Mouse (Mus musculus): ENCODE measurements around the gene Por.

Por gene

DNA sequence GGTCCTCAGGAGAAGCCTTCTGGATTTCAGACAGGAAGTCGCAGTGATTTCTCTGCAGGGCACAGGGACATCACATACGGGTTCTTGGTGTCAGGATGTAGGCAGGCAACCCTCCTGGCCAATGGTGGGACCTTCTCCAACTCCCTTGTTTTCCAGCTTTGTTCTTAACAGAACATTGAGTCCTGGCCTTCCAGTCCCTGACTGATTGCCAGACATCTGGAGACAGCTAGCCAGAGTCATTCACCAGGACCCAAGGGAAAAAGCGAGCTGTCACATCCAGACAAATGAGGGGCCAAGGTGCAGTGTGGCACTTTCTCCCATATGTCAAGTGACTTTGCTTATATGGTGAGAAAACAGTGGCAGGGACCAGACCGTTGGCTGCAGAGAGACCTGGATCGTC lies 13.8 kb upstream of the Por start:
- DNase-seq (ENCODE audit: low spot score in 2 of 2) = no peak

DNA sequence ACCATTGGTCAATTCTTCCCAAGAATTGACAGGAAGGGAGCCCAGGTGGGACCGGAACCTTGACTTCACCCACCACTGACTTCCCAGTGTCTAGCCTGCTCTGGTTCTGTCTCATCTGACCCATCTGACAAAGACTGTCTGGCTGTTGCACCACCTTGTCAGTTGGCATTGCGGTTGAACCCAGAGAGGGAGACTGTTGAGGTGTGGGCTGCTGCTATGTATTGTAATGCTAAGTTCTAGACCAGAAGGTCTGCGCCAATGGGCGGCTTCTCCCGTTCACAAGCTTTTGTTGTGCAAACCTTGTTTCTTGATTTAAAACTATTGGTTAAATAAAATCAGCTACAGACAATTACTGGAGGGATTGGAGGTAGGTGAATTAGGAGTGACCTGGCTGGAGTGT lies 12.7 kb upstream of the Por start:
- no peak for DNase-seq (ENCODE audit: low spot score in 2 of 2)

GRCm38 (mm10) chr5:135657703-135658373 lies 12.0 kb upstream of the Por start:
- DNase-seq (ENCODE audit: low spot score in 2 of 2) = no peak

DNA sequence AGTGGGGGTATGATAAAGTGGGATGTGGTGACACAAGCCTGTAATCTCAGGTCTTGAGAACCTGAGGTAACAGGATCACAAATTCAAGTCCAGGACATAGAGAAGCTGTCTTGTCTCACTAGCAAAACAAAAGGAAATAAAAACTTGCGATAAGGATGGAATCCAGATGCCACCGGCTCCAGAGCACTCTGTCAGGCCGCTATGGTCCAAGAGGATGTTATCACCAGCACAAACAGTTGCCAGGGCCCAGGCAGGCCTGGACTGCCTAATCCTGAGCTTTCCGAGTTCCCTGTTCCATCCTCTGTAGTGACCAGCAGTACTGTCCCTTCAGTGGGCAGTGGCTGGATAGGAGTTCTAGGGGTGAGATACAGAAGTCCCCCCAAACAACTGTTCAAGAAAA lies 9.9 kb upstream of the Por start:
- DNase-seq (ENCODE audit: low spot score in 2 of 2) = no peak

- no peak for DNase-seq (ENCODE audit: low spot score in 2 of 2)
Observed at GRCm38 (mm10) chr5:135660535-135660934, 9.3 kb upstream of the Por start.

DNA sequence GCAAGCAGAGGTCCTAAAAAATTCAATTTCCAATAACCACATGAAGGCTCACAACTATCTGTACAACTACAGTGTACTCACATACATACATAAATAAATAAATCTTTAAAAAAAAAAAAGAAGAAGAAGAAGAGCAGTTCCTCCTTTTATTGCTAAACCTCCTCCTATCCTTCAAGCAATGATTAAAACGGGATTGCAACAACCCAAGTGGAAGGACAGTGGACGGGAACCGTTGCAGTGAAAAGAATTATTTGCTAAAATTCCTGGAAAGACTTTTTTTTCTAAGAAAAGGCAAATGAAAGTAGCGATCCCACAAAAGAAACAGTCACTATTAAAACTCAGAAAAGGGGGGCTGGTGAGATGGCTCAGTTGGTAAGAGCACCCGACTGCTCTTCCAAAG lies 2.9 kb upstream of the Por start:
- no peak for DNase-seq (ENCODE audit: low spot score in 2 of 2)

GRCm38 (mm10) chr5:135668071-135668470 lies 1.8 kb upstream of the Por start:
- no peak for DNase-seq (ENCODE audit: low spot score in 2 of 2)

- DNase-seq (ENCODE audit: low spot score in 2 of 2) = no peak
Observed at GRCm38 (mm10) chr5:135670881-135671280, 1.0 kb downstream of the Por start.

- no peak for DNase-seq (ENCODE audit: low spot score in 2 of 2)
Observed at GRCm38 (mm10) chr5:135672509-135672908, 2.7 kb downstream of the Por start.

DNA sequence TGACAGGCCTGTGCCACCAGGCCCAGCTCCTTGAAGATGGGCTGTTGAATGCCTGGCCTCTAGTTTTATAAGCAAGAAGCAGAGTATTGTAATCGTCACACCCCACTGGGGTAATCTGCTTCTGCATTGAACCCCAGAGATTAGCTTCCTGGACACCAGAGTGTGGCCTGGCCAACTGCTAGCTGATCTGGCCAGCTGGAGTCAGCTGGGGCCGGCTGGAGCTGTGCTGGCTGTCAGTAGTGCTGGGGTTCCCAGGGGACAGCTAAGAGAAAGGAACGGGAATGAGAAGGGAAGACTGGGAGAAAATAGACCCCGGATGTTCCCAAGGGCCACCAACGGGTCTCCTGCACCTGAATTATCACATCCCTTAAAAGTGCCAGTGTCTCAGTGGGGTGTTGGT lies 3.1 kb downstream of the Por start:
- DNase-seq (ENCODE audit: low spot score in 2 of 2) = no peak

- no peak for DNase-seq (ENCODE audit: low spot score in 2 of 2)
Observed at GRCm38 (mm10) chr5:135674349-135674775, 4.5 kb downstream of the Por start.

GRCm38 (mm10) chr5:135674821-135675220 lies 5.0 kb downstream of the Por start:
- no peak for DNase-seq (ENCODE audit: low spot score in 2 of 2)

- no peak for DNase-seq (ENCODE audit: low spot score in 2 of 2)
Observed at GRCm38 (mm10) chr5:135676696-135677095, 6.9 kb downstream of the Por start.

DNA sequence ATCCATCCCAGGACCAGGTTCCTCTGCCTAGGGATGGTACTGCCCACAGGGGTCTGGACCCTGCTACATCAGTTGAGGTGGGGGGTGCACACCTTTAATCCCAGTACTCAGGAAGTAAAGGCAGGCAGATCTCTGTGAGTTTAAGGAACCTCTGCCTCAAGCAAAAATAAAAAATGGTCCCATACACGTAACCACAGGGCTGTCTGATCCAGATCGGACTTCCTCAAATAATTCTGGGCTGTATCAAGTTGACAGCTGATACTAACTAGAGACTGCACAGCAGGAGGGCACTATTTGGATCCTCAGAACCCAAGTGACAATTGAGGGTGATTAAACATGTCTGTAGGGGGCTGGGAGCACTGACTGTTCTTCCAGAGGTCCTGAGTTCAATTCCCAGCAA lies 7.4 kb downstream of the Por start:
- DNase-seq (ENCODE audit: low spot score in 2 of 2) = no peak

GRCm38 (mm10) chr5:135678481-135678880 lies 8.6 kb downstream of the Por start:
- no peak for DNase-seq (ENCODE audit: low spot score in 2 of 2)

GRCm38 (mm10) chr5:135680967-135681545 lies 11.2 kb downstream of the Por start:
- DNase-seq (ENCODE audit: low spot score in 2 of 2) = no peak

GRCm38 (mm10) chr5:135682009-135682408 lies 12.2 kb downstream of the Por start:
- no peak for DNase-seq (ENCODE audit: low spot score in 2 of 2)

GRCm38 (mm10) chr5:135682942-135683570 lies 13.2 kb downstream of the Por start:
- no peak for DNase-seq (ENCODE audit: low spot score in 2 of 2)

GRCm38 (mm10) chr5:135690401-135690800 lies 20.6 kb downstream of the Por start:
- DNase-seq (ENCODE audit: low spot score in 2 of 2) = no peak

DNA sequence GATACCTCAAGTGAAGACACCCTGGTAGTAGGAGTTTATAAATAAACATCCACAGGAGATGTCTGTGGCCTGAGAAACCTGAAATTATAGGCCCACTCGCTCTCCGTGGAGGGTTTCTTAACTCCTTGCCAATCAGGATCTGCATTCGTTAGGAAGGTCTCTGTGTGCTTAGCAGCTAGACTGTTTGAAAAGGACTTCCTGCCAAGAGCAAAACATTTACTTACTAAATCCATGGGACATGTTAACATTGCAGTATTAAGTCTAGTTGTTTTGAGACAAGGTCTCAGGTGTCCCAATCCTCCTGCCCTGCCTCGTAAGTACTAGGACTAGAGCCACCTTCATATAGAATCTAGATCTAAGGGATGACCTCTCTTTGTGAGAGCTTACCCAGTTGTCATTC lies 21.4 kb downstream of the Por start:
- no peak for DNase-seq (ENCODE audit: low spot score in 2 of 2)

GRCm38 (mm10) chr5:135693281-135693853 lies 23.5 kb downstream of the Por start:
- no peak for DNase-seq (ENCODE audit: low spot score in 2 of 2)

DNA sequence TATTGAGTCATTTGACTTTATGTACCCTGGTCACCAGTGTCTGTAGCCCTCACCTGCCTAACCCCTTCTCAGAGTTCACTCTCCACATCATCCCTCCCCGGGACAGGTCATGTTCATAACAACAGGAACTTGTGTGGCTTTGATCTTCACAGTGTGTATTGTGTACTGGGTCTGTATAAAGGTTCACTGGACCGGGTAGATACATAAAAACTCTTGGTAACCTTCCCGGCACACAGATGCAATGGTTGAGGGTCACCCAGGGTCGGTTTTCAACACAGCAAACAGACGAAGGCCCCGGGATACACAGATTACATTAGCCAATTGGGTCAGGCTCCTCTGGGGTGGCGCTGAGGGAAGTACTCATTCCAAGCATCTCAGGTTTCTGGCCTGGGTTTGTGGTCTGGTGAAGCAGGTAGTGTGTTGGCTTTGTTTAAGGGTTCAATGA lies 25.5 kb downstream of the Por start:
- no peak for DNase-seq (ENCODE audit: low spot score in 2 of 2)

DNA sequence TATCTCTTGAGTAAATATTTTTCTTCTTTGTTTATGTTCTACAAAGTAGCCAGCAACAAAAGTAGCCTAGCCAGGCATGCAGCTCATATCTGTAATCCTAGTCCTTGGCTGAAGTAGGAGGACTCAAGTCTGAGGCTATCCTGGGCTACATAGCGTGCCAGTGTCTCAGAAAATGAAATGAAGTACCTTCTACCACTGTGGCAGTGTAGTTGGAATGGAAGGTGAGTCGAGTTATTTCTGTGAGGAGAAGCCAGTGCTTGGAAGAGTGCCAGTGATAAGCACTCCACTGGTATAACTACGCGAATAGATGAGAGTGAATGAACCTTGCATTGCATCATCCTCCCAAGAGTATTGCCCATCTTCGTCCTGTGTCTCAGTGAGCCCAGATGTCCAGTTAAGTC lies 27.9 kb downstream of the Por start:
- DNase-seq (ENCODE audit: low spot score in 2 of 2) = no peak

All from urinary bladder, postnatal 4 days (tissue).